Mouse (Mus musculus): ENCODE data around the gene Cstad.

Gene Cstad

DNA sequence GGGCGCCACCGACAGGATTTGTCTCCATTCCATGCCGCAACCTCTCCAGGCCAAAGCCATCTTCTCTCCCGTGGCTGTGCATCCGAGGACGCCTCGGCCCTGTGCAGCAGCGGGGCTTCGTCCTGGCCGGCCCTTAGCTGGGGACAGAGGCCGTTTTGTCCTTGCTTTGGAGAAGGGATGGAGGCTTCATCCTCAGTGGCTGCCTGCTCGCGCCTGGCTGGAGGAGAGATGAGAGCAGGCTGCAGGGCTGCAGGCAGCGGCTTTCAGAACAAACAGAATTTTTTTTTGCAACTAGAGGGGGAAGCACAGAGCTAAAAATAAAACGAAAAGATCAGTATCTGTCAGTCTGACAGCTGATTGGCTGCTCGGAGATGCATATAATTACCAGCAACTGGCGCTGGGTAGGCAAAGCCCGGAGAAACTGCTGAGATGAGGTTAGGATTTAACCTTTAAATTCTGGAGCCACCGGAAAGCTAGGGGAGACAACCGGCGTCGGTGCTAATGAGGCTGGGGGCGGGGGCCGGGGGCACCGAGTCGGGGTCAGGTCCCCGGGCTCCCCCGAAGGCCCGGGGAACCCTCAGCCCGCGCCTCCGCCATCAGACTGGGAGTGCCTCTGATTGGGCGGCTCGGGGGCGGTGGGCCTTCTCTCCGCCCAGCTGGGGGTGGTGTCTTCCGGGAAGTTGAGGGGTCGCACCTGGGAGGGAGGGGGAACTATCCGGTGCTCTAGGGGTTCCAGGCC, at the start of gene Cstad:
Gene Cstad (plus strand): TSS at position 400 of the 739 bp plus-strand sequence.
- peak; percentile 83 to 88 for DNase-seq

GRCm38 (mm10) chr2:30545706-30546105, 49.1 kb upstream of the Cstad start:
- DNase-seq = no peak

DNA sequence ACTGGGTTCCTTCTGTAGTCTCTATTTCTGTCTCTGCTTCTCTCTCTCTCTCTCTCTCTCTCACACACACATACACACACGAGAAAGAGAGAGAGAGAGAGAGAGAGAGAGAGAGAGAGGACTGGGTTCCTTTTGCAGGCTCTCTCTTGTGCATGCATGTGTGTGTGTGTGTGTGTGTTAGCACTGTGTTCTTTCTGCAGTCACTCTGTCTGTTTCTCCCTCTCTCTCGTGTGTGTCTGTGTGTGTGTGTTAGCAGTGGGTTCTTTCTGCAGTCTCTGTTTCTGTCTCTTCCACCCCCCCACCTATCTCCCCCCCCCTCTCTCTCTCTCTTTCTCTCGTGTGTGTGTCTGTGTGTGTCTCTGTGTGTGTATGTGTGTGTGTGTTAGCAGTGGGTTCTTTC, 48.6 kb upstream of the Cstad start:
- DNase-seq = no peak

DNA sequence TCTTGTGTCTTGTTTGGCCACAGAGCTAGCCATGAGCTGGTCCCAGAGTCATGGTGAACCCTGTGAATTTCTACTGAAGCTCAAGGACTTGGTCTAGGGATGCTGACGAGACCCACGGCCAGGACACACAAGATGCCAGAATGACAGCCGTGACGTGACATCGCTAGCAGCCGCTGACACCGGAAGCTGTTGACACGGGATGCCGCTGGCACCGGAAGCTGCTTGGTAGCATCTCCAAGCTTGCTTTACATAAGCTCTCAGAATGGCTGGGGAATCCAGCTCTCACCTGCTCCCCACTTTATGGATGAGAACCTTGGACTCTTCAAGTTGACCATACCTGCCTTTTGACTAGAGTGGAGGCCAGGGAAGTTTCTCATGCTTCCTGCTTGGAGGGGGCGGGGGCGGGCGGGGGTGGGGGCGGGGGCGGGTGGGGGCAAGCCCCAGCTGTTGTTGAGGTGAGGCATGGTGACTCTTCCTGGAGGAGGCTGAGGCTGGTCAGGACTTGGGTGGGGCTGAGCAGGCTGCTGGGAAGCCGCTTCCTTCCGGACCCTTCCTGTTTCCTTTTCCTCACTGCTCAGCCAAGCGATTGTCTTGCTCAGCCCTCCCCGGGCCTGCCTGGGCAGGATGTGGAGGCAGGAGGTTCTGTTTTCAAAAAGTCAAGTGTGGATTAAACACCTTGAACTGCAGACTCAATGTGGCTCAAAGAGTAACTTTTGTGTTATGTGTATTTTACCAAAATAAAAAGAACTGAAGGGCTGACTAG, 47.2 kb upstream of the Cstad start:
- DNase-seq = peak; percentile 23 to 59

DNA sequence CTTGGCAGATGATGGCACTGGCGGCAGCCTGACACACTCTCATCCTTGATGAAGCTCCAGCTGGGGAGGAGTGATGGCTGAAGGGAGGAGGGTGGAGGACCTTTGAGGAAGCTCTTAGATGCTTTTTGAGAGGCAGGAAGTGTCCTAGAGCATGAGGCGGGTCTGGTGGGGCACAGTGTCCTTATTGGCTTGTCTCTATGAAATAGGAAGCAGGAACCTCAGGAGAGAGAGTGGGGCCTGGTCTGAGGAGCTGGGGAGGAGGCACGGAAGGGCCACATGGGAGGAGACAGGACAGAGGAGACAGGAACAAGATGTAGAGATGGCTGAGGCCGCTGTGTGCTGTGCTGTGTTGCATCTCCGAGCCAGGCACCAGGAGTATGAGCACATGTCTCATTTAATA, 43.3 kb upstream of the Cstad start:
- no peak for DNase-seq

DNA sequence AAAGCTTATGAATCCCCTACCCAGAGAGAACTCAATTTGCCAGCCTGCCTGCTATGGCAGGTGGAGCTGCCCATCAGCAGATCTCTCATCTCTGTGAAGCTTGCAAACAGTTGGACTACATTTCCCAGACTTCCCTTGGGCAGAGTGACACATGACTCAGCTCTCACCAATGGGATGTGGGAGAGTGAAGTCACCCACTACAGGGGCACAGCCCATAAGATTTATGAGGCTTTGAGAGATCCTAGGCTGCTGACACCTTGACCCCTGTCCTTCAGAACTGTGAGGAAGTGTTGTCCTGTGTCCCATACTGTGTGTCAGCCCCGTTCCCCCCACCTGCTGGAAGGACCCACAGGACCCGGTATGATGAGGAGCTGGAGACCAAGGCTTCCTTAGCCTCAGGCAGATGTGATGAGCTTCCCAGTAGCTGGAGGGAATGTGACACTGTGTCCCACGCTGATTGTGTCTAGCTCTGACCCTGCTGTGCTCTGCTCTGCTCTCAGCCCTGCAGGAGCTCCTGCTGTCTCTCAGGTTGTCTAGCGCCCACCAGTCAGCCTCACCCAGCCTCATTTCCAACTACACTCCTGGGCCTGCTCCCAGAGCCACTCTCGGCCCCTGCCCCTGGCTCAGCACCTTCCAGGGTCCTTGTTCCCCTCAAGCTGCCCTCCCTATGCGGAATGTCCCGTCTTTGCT, 40.8 kb upstream of the Cstad start:
- DNase-seq = peak in 1 of 2 experiments; percentile 23

DNA sequence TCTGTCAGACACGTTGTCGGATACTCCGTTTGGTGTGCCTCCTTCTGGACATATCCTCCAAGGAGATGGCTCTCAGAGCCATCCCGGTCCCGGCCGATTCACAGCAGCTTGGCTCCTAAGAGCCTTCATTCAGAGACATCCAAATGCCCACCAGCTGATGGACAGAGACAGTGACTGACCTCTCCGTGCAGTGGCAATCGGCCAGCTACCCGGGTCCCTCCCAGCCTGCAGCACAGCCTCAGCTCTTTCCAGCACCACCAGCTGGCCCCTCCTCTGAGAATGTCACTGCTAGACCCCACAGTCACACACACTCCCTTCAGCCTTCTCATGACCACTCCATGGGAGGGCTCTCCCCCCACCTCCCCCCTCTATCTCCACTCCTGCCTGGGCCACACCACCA, 39.6 kb upstream of the Cstad start:
- no peak for DNase-seq

DNA sequence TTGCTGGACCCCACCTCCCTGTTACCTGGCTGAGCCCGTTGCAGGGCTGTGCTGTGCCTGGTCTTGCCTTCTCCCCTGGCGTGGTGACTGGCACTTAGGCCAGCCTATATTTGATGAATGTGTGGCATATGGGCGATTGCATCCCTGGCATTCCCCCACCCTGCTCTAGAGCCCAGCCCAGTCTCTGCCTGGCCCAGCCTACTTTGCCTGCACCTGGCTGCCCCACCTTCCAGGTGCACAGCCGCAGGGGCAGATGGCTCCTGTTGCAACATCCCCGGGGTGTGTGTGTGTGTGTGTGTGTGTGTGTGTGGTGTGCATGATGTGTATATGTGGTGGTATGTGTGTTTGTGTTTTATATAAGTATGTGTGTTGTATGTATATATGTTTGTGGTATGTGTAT, 38.3 kb upstream of the Cstad start:
- no peak for DNase-seq

DNA sequence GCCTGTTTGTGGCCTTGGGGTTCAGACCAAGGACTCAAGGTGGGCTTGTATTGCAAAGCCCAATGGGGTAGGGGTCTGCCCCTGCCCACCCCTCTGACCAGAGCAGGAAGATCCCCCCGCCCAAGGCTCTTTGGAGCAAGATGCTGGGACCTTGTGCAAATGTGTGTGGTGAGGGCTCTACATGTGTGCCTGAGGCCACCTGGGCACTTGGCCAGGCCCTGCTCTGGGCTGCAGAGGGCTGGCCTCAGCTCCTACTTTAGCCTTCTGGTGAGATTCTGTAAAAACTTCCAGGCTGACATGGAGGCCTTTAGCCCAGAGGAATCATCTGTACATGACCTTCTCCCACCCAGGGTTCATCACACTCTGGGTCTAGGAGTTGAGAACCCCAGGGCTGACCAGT, 35.3 kb upstream of the Cstad start:
- no peak for DNase-seq

GRCm38 (mm10) chr2:30562553-30562952, 32.3 kb upstream of the Cstad start:
- DNase-seq = no peak

- no peak for DNase-seq
These were observed 23.2 kb upstream of the Cstad start for GRCm38 (mm10) chr2:30571647-30572046.

DNA sequence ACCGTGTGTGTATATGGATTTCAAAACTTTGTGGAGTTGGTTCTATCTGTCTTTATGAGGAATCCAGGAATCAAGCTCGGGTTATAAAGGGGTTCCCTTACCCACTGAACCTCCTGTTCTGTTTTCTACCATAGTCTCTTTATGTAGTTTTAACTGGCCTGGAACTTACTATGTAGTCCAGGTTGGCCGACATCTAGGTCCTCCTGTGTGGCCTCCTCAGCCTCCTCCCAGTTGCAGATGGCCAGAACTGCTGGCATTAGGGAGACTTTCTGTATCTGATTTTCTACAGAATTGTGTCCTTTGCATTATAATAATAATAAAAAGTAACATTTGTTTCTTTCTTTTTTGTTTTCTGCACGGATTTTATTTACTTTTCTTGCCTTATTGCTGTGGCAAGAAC, 21.3 kb upstream of the Cstad start:
- no peak for DNase-seq

- DNase-seq = no peak
These were observed 17.8 kb upstream of the Cstad start for GRCm38 (mm10) chr2:30577010-30577409.

GRCm38 (mm10) chr2:30578006-30578405, 16.8 kb upstream of the Cstad start:
- no peak for DNase-seq

GRCm38 (mm10) chr2:30587161-30587560, 7.7 kb upstream of the Cstad start:
- DNase-seq = peak; percentile 64 to 82

DNA sequence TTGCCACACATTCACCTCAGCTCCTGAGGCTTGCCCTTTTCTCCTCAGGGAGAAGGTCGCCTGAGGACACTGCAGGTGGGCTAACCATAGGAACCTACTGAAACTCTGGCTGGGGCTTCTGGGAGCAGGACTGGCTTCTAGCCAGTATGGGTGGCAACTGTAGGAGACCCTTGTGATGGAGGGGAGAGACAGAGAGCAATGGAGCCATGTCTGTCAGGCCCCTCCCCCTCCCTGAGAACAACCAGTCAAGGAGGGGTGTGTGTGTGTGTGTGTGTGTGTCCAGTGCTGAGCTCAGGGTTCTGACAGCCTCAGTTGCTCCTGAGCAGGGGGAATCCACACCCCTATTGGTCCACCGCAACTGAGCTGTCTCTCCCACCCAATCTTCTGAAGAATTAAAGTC, 7.2 kb upstream of the Cstad start:
- no peak for DNase-seq

DNA sequence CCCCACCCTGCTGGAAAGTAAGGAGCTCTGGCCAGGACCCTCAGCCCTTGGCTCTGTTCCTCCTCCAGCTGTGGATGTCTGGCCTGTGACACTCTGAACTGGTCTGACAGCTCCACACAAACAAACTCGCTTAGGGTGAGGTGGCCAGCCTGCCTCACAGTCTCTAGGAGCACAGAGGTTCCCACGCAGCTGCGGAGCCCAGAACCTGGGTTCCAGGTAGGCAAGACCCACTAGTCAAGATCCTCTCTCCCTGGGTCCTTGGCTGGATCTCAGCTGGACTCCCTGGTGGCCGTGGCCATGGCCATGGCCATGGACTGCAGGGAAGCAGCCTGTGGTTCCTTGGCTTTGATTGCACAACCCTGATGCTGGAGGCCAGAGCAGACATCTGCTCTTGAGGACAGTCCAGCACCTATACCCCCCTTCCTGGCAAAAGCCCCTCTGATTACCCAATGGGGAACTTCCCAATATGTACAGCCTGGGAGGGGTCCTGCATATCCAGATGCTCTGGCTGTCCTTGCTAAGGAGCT, 5.8 kb upstream of the Cstad start:
- DNase-seq = no peak

- no peak for DNase-seq
These were observed 5.1 kb upstream of the Cstad start for GRCm38 (mm10) chr2:30589781-30590180.

DNA sequence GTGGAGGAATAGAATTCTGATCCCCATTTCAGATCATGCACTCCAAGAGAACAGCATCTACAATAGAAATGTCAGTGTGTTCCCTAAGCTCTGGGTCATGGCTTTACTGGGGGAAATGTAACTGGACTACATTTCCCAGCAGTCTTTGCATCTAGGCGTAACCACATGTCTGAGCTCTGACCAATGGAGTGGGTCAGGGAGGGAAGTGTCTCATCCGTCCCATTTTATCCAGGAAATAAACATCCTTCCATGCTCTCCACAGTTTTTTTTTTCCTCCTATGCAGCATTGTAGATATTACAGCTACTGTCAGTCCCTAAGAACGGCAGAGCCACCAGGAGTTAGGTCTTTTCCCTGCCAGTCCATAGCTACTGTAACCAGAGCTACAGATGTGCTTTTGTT, 3.9 kb upstream of the Cstad start:
- no peak for DNase-seq

DNA sequence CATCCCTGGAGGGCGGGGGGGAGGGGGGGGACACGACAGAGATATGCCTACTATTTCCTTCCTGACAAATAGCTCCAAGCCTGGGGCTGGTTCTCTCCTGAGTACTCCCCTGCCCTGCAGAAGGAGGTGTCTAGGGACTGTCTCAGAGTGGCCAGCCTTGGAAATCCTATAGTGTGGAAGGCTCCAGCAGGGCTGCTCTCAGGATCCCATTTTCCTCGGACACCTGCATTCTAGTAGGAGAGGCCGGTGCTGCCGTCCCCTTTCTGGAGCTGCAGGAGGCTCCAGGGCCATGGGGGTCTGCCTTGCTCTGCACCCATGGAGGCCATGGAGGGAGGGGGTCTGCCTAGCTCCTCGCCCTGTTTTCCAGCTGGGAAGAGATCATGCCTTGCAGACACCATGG, 2.4 kb upstream of the Cstad start:
- no peak for DNase-seq

- no peak for DNase-seq
These were observed 1.9 kb upstream of the Cstad start for GRCm38 (mm10) chr2:30592951-30593350.

GRCm38 (mm10) chr2:30593636-30594310, 1.1 kb upstream of the Cstad start:
- no peak for DNase-seq

DNA sequence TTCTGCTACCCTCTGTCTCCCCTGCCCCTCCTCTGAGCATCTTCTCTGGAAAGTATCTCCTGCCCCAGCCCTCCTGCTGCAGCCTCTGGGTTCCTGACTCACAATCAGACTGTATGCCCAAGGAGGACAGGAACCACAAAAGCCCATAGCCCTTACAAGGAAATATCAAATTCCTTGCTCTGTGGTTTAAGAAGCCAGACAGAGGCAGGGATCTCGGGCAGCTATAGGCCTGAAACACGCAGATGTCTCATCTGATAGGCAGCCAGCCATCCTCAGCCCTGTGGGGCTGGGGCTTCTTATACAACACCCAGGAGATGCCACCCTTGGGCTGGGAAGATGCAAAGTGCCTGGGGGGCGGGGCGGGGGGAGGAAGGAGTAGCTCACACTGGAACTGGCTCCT, 956 bp downstream of the Cstad start:
- DNase-seq = no peak
